Mouse (Mus musculus): ENCODE data around the gene Cfap74.

- TF ChIP-seq CTCF (IDR thresholded peaks at IDR 0.05; ENCODE audit: extremely low read depth, insufficient read depth, low read length) = no peak
- TF ChIP-seq POLR2A (IDR thresholded peaks at IDR 0.05; ENCODE audit: extremely low read depth, insufficient read depth, low read length) = no peak
Observed at GRCm38 (mm10) chr4:155490456-155490855, 81.5 kb downstream of the Cfap74 start.
